Mouse (Mus musculus) spleen, postnatal 36 days (tissue): ENCODE measurements around the gene Rap1b.
A peak's percentile ranks its signal among the peaks of the same experiment; 100 is the strongest.

Experiments
- DNase-seq, 2 experiments: peaks; one replicate each; pipeline ENCODE4 v3.0.0; 2022; ENCODE audit warnings: low spot score in 2 of 2, mixed read lengths in 1 of 2

The Rap1b gene

GRCm38 (mm10) chr10:117818600-117818999 lies 27.2 kb downstream of the Rap1b start:
- no peak for DNase-seq

GRCm38 (mm10) chr10:117816721-117817120 lies 29.1 kb downstream of the Rap1b start:
- no peak for DNase-seq

DNA sequence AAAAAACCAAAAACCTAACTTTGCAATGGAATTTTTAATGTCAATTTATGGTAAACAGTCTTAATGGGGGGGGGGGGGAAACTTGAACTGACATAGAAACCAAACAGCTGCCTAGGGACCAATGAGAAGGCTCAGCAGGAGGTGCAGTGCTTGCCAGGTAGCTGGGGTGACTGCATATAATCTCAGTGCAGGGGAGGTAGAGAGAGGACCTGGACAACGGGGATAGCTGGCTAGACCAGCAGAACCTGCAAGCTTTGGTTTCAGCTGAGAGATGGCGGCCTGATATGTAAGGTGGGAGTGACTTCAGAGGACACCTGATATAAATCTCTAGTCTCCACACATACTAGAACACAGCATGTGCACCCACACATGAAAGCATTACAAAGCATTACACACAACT lies 33.3 kb downstream of the Rap1b start:
- no peak for DNase-seq

DNA sequence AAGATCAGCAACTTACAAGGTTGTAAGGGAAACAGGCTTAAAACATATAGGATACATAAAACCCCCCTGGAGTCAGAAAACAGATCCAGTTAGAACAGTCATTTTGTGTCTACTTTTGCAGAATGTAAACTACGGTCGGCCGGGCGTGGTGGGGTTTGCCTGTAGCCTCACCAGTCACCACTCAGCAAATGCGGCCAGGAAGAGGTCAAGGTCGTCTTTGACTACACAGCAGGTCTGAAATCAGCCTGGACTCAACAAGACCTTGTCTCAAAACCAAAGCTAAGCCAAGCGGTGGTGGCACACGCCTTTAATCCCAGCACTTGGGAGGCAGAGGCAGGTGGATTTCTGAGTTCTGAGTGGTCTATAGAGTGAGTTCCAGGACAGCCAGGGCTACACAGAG lies 34.3 kb downstream of the Rap1b start:
- no peak for DNase-seq

DNA sequence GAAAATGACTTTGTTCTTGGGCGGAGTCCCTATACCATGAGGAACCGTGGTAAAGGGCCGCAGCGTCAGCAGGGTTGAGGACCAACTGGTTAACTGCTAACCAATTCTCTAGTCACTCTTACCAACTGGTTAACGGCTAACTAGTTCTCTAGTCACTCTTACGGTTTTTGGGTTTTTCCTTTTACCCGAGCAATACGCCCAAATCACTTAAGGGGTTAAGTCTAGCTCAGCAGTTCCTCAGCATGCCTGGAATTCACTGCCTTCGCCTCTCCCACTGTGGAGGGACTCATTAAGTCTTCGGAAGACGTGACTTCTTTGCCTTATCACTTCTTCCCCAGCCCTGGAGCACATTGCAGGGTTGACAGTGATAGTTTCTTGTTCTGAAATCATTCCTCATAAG lies 35.3 kb downstream of the Rap1b start:
- no peak for DNase-seq

DNA sequence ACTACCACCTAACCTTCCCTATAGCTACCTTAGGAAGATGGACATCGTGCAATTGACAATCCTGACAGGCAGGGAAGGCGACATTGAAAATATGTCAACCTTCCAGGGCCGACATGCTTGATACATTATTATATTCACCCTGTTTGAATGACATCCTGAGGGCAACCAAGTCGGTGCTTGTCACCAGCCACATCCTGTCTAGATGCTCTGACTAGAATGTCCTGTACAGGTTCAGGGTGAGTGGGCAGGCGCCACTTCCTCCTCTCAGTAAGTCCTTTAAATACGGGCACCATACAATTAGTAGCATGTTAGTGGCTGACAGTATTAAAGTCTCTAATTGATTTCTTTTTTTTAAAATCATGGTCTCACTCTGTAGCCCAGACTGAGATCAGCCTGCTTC lies 37.8 kb downstream of the Rap1b start:
- DNase-seq: peak; percentile 77 to 81

GRCm38 (mm10) chr10:117805919-117806318 lies 39.9 kb downstream of the Rap1b start:
- no peak for DNase-seq

GRCm38 (mm10) chr10:117803870-117804850 lies 41.7 kb downstream of the Rap1b start:
- no peak for DNase-seq

GRCm38 (mm10) chr10:117801886-117802285 lies 43.9 kb downstream of the Rap1b start:
- DNase-seq: no peak

- no peak for DNase-seq
These were observed 46.0 kb downstream of the Rap1b start for GRCm38 (mm10) chr10:117799806-117800205.

DNA sequence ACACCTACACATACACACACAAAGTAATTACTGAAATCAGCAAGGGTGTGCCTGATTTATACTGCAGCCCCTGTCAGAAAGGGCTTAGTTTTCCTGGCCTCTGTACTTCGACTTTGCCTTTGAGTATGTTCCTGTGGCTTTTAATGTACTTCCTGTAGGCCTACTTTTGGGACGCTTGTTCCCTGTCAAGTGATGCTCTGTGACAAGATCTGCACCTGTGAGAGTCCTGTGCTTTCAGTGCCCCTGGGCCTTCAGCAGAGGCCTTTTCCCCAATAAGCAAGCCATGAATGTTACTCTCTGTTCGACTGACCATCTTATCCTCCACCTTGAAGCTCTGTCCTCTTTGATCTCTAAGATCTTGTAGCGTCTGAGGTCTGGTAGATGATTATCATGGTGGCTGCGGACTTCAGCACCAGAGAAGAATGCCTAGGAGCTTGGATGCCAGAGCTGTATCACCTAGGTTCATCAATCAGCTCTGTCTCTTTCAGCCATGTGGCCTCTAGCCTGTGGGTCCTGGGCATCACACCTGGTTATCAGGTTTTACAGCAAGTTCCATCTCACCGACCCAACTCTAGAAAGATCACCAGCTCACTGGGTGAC lies 47.3 kb downstream of the Rap1b start:
- no peak for DNase-seq

- no peak for DNase-seq
These were observed 48.2 kb downstream of the Rap1b start for GRCm38 (mm10) chr10:117797684-117798083.

DNA sequence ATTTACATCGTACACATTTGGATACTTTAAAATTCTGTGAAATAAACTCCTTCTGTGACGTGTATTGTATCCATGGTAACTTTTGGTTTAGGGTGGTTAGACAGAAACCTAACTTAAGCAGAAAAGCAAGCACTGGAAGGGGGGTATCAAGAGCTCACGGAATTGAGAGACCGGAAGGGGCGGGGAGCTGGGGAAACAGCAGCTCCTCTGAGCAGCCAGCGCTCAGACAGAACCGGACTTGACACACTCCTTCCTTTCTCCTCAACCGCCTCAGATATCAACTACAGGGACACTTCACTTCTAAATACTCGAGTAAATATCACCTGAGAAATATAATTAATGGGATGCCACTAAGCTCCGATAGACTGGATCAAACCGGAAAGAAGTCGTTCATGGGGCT lies 48.7 kb downstream of the Rap1b start:
- no peak for DNase-seq

DNA sequence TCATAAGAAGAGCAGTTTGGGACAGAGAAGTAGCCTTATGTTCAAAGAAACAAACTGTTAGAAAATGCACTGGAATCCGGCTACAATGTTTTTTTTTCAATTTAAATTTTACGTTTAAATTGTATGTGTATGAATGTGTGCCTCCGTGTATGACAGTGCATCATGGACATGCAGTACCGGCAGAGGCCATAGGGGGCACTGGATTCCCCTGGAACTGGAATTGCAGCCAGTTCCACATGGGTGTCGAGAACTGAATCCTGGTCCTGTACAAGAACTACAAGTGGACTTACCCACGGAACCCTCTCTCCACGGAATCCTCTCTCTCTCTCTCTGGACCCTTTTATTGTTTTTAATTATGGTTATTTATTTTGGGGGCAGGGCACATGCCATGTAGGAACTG lies 49.7 kb downstream of the Rap1b start:
- no peak for DNase-seq

GRCm38 (mm10) chr10:117795206-117795605 lies 50.6 kb downstream of the Rap1b start:
- no peak for DNase-seq

DNA sequence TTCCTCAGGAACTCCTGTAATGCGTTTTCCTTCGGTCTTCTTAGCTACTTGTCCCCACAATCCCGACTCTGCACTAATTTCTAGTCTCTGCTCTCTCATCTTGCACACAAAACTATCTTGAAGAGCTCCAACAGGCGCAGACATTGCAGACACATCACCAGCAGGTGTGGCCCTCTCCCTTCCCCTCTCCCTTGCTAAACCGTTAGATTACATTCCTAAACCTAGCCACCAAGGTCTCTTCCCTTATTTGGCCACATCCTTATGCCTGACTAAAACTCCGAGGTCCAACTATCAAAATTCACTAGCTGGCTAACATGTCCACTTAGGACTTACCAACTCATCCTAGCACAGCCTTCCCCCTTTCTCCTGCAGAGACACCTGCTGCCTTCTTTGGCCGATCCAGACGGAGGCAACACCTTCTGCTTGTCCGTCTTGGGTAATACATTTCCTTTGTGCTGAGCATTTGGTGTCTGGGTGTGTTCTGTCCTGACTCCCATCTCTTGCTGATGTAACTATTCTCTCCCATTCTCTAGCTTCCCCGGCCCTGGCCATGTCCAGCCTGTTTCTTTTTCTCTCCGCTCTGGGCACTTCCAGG lies 52.3 kb downstream of the Rap1b start:
- DNase-seq: no peak

GRCm38 (mm10) chr10:117792141-117793091 lies 53.4 kb downstream of the Rap1b start, which contains the start of gene Nup107:
Nup107 (minus strand) TSS chr10:117792705.
- DNase-seq: peak; percentile 100

DNA sequence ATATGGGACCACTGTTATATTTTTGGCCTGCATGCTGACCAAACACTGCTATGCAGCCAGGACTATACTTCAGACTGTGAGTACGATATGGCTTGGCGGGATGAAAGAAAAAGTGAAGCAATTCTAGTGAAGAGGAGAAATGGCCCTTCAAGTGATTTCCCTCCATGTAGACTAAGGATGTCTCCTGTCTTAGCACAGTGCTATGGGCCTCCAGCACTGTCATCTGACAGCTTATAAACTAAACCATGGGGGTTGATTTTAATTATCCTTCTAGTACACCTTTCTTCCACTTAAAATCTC lies 54.7 kb downstream of the Rap1b start:
- DNase-seq: no peak

GRCm38 (mm10) chr10:117790421-117791170 lies 55.2 kb downstream of the Rap1b start:
- DNase-seq: no peak

DNA sequence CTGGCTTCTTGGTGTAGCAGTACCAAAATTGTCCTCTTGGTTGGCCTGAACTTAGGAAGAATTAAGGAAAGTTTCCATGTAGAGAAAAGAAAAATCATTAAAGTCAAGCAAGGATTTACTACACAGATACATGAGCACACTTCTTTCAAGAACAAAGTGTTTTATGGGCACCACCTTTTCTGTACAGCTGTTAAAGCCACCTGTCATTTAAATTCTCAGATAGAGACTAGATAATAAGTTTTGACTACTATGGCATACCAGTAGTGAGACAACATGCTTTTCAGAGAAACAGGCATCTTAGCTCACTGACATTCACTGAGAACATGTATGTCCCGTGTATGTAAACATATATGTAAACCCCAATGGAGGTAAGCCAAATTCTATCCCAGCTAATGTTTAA lies 55.8 kb downstream of the Rap1b start:
- no peak for DNase-seq

DNA sequence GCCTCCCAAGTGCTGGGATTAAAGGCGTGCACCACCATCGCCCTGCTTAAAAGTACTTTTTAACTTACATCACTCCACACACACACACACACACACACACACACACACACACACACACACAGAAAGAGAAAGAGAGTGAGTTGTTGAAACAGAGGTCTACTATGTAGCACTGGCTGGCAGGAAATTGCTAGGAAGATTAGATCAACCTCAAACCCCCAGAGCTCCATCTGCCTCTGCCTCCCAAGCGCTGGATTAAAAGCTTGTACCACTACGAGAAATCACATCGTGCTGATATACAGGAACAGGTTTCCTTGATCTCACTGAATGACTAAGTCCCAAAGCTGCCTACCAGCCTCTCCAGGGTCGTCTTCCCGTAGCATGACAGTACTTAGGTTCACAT lies 61.2 kb downstream of the Rap1b start:
- no peak for DNase-seq
